Mouse (Mus musculus) lung, postnatal 0 days (tissue): ENCODE measurements around the gene B4galt7.

Experiments
- CTCF ChIP-seq: IDR thresholded peaks from 2 replicates; pipeline ENCODE4 v1.5.1; 2016; ENCODE audit warnings: antibody characterized with exemption, mild to moderate bottlenecking
- EP300 ChIP-seq: IDR thresholded peaks from 2 replicates; pipeline ENCODE4 v1.6.1; 2016; ENCODE audit warnings: antibody characterized with exemption, mild to moderate bottlenecking, control low read depth

DNA sequence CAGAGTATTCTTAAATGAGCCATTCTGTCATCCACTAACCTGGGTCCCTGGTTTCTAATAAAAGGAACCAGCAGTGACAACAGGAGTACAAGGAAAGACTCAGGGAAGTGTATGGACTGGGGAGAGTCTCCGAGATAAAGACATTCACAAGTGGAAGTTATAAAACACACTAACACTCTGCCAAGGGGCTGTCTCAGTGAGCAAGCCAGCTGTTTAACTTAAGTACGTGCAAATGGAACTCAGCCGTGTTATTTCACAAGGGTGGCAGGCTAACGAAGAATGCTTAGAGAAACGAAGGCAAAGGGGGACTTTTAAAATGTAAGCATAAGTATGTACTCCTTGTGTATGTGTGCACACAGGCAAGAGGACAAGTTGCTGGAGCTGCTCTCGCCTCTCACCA, 42.2 kb upstream of the B4galt7 start:
- TF ChIP-seq CTCF = no peak
- TF ChIP-seq EP300 = no peak
